Mouse (Mus musculus) urinary bladder, postnatal 0 days (tissue): ENCODE data around the gene Dip2b. TPM values are rescaled to one million over a fixed set of nuclear protein-coding genes. Genes with fewer than 3 reads are reported as not detected.

ENCODE experiments used
- polyA plus RNA-seq: library from polyadenylated mRNA; unstranded; fragments of >200 nt; fragmentation: Nextera tagmentation; extraction: Ambion mirVana; gene quantifications from 2 replicates; pipeline ENCODE4 v1.2.1, GENCODE M21; 2015

Gene Dip2b
- polyA plus RNA-seq = 5.6 and 5.7 TPM in 2 replicates

GRCm38 (mm10) chr15:100038470-100038971 is at the start of gene Dip2b:
Dip2b (plus strand) TSS chr15:100038664.

GRCm38 (mm10) chr15:100227663-100228534 is 189.4 kb downstream of the Dip2b start, which contains the start of gene Atf1:
Atf1 (plus strand) TSS chr15:100227819.

Other genes starting within 250 kb of the Dip2b start
- 57.5 and 70.4 TPM in 2 replicates for gene Lima1, start 163.2 kb upstream of the Dip2b start, polyA plus RNA-seq
- 0.22 and 0.47 TPM in 2 replicates for gene Fam186a, start 71.6 kb upstream of the Dip2b start, polyA plus RNA-seq
- 23.2 and 30.9 TPM in 2 replicates for gene Larp4, start 68.6 kb upstream of the Dip2b start, polyA plus RNA-seq
- 30.3 and 35.6 TPM in 2 replicates for gene Atf1, start 189.2 kb downstream of the Dip2b start, polyA plus RNA-seq
- gene Tmprss12, start 242.2 kb downstream of the Dip2b start, polyA plus RNA-seq = not detected in 2 replicates